Mouse (Mus musculus) v-Abl transformed pro-B cells (cell line): Measurements from ENCODE around the gene Evi5.

Source experiments
- in situ Hi-C, 2 experiments: fragments of 400-800 bp; cut with MboI; formaldehyde crosslinking; loops; one replicate each; pipeline ENCODE4 v1.15.1; 2025; ENCODE audit not compliant: unreplicated experiment in 2 of 2

Gene Evi5

DNA sequence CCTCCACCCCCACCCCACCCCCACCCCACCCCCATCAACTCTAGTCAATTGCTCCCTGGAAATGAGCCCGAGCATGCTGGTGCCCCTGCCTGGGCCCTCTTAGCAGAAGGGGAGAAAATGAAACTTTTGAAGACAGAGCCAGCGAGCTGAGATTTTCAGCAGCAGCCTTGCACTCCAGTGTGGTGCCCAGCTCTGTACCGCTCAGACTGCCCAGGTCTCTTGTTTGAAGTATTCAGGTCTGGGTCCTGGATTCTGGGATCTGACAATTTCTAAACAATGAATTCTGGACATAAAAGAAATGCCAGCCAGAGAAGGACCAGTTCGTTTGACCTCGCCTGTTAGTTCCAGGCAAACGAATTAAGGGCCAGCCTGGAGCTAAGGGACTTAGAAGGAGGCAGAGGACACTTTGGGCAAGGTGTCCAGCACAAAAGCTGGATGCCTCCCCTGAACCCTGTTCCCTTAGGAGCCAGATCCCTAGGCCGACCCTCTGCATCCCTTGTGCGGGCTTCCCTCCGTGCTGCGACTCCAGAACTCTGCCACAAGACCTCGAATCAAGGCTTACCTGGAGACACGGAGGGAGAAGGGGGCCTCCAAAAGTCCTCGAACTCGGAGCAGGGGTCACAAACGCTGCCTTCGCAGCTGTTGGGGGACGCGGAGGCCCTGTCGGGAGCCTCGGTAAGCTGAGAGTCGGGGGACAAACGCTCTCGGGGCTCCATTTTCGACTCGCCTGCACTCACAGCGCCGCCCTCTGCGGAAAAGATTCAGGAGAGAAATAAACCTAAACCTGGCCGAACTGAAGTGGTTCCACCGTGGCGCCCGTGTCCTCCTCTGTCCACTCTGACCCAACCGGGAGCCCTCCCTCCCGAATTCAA, 152.0 kb downstream of the Evi5 start:
- in situ Hi-C loops, result no loop called here

GRCm38 (mm10) chr5:107721638-107722011, 153.3 kb downstream of the Evi5 start:
- in situ Hi-C loops, result no loop called here

DNA sequence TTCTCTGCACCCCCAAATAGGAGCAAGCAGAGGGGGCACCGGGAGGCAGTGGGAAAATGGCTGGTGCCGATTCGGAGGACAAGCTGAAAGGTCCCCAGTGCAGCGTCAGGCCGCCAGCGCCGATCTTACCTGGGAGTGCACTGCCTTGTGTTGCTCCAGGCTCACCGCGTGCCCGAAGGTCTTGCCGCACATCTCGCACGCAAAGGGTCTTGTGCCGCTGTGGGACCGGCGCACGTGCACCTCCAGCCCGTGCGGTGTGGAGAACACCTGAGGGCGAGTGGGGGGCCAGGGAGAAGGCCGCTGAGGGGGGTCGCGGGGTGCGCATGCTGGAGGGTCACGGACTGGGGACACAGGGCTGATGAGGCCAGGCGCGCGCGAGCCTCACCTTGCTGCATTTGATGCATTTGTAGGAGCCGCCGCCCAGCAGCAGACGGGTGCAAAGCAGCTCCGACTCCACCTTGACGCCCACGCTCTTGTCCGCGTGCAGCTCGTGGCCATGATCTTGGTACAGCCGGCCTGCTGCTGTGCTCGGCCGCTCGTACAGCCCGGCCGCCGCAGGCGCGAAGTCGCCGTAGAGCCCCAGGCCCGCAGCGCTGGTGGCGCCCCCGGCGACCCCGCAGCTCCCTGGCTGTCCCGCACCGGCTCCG, 153.8 kb downstream of the Evi5 start:
- in situ Hi-C loops, result no loop called here

- in situ Hi-C loops, result no loop called here
Observed at GRCm38 (mm10) chr5:107720511-107720910, 154.4 kb downstream of the Evi5 start.

- in situ Hi-C loops, result no loop called here
Observed at GRCm38 (mm10) chr5:107719786-107720185, 155.1 kb downstream of the Evi5 start.

DNA sequence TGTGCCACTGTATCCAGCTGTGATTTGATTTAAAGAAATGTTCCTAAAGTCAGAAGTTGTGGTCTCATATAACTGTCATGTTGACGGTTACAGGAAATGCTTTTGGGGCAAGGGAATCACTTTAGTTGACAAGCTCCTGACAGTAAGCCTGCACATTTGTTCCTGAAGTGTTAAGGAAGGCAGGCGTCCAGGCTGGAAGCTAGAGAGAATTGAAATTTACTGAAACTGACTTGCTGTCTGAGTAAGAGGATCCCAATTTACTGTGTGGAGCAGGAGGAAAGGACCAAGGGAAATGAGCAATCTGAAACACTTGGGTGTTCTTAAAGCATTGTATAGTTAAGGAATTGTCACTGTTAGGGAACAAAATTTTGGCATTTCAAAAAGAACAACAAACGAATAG, 155.7 kb downstream of the Evi5 start:
- in situ Hi-C loops, result no loop called here

DNA sequence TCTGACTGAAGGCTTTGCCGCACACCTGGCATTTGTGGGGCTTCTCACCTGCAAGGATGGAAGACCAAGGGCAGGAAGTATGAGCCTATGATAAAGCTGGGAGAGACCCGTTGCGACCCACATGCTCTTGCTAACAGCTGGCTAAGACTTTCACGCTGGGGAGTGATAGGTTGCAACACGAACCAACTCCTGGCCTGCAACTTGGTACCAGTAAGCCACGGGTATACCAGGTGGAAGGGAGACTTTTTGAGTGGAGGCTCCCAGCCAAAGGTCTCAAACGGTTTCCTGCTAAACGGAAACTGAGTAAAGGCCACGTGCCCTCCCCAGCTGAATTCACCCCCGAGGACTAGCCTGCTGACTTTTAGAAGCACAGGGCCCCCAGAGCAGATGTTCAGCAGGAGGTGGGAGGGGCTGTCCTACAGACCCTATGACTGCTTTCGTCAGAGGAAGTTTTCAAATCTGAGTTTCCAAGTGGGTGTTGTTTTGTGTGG, 157.0 kb downstream of the Evi5 start:
- in situ Hi-C loops, result no loop called here

- in situ Hi-C loops, result no loop called here
Observed at GRCm38 (mm10) chr5:107711689-107712088, 163.2 kb downstream of the Evi5 start.

DNA sequence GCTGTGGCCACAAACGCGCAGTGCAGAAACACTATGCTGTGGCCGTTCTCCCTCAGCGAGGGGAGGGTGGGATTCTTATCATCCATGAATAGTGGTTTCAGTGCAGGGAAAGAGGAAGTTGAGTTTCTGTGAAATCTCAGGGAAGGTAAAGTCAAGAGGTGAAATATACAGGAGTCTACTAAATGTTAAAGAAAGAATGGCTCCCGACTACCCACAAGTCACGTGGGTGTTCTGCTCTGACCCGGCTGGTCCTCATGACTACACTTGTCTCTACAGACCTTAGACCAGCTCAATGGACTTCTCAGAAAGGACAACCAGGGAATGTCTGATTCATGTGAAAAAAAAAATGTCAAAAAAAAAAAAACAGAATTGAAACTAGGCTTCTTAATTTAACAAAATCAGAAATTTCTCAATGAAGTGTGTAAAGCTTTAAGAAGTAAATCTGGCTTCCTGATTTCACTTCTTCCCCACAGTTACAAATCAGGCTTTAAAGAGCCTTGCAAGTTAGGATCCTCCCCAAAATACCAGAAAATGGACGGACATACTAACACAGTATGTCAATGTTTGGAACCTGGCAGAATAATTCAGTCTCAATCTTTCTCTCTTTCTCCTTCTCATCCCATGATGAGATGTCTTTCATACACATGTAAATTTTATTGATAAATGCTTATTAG, 166.6 kb downstream of the Evi5 start:
- in situ Hi-C loops, result no loop called here

- in situ Hi-C loops, result no loop called here
Observed at GRCm38 (mm10) chr5:107706262-107706661, 168.6 kb downstream of the Evi5 start.

GRCm38 (mm10) chr5:107705756-107706155, 169.2 kb downstream of the Evi5 start:
- in situ Hi-C loops, result no loop called here

DNA sequence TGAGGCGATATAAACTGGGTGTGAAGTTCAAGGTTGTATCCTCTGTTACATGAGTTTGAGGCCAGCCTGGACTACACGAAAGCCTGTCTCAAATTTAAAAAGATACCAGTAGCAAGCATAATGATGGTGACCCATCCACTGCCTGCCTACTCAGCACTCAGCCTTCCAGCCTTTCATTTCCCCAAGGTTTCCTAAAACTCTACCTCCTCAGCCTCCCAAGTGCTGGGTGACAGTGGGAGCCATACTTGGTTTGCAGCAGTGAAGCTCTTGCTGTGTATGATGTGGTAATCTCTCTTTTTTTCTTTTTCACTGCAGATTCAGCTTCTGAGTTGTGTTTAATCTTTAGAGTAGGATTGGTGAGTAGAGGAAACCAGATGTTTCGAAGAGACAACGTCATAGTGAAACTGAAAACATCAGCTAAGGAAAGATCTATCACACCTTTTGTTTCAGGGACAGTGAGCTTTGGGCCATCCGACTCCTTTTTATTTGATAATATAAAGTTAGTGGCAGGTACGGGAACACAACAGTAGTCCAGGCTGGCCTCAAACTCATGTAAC, 171.6 kb downstream of the Evi5 start:
- in situ Hi-C loops, result no loop called here

DNA sequence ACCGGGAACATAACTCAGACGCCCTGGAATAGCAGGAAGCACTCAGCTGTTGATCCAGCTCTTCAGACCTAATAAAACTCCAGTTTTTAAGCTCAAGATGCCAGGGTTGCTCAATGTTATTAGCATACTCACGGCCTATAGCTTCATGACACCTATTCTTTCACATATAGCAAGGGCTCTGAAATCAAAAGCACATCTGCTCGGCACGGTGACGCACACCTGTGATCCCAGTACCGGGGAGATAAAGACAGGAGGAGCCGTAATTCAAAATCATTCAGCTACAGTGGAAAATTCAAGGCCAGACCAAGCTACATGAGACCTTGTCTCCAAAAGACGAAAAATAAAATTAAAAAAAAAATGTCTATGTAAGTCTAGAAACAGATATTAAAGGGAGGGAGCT, 173.2 kb downstream of the Evi5 start:
- in situ Hi-C loops, result no loop called here

GRCm38 (mm10) chr5:107700873-107701272, 174.0 kb downstream of the Evi5 start:
- in situ Hi-C loops, result no loop called here

DNA sequence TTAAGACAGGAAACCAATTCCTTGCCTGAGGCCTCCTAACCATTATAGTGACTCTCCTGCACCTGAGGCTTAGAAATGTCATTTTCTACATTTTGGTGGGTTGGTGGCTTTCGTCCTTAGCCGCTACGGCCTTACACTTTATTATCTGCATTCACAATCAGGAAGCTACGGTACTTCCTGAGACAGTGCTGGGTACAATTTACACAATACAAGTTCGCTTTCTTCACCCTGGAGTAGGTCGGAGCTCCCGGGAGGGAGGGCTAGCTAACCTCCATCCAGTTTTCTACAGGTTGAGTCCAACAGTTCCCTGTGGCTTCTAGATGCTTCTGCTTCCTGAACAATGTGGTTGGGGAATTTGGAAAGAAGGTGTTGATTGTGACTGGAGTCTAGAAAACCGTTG, 176.0 kb downstream of the Evi5 start:
- in situ Hi-C loops, result loop anchor here in 1 of 2 experiments (25.0 kb wide), 1 partner anchor 88 kb away; no protein-coding TSS in a partner anchor

- in situ Hi-C loops, result loop anchor here in 1 of 2 experiments (25.0 kb wide), 1 partner anchor 92 kb away; no protein-coding TSS in a partner anchor
Observed at GRCm38 (mm10) chr5:107695019-107695418, 179.9 kb downstream of the Evi5 start.
